Mouse (Mus musculus): Measurements from ENCODE around the gene Pbld2.

DNA sequence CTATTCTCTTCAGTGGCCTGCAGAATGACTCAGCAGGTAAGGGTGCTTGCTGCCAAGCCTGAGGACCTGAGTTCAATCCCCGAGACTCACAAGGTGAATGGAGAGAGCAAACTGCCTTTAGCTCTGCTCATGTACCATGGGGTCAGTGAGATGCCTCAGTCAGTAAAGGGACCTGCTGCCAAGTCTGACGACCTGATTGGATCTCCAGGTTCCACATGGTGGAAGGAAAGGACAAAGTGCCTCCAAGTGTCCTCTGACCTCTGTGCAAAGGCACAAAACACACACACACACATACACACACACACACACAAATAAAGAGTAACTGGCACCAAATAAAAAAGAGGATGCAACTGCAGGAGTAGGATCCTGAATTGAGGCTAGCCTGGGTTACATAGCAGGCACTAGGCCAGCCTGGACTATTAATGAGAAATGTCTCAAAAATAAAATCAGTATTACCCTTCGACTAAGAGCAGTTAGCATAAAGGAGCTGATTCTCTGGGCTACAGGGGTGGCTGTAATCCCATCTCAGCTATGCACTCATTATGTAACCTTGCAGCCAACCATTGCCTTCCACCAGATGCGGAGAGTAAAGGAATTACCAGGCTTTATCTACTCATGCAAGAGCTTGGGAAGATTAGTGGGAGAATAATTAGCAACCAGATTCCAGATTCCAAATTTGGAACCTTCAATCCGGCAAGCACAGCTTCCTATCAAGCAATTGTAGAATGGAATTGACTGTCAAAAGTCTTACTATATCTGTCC is 15.9 kb downstream of the Pbld2 start:
- TF ChIP-seq JUND (IDR thresholded peaks at IDR 0.05; ENCODE audit: low read depth, low read length) = no peak
- TF ChIP-seq ZNF384 (IDR thresholded peaks at IDR 0.05; ENCODE audit: low read depth, low read length) = no peak
- TF ChIP-seq GATA1 (IDR thresholded peaks at IDR 0.05; ENCODE audit: low read depth, low read length) = no peak
- TF ChIP-seq CTCF (IDR thresholded peaks at IDR 0.05 in 2 of 3, conservative IDR thresholded peaks at IDR 0.05 in 1 of 3; ENCODE audit: control insufficient read depth in 1 of 3, insufficient read depth in 1 of 3, low read depth in 2 of 3, low read length in 3 of 3, poor library complexity in 1 of 3, severe bottlenecking in 1 of 3) = no peak
- no peak for TF ChIP-seq POLR2A (IDR thresholded peaks at IDR 0.05; ENCODE audit: control insufficient read depth in 1 of 2, insufficient read depth in 1 of 2, low read depth in 1 of 2, low read length in 2 of 2, poor library complexity in 1 of 2)
- TF ChIP-seq EP300 (IDR thresholded peaks at IDR 0.05; ENCODE audit: low read depth in 1 of 2, low read length in 2 of 2) = no peak
- no peak for TF ChIP-seq CHD2 (IDR thresholded peaks at IDR 0.05; ENCODE audit: low read length)
- no peak for TF ChIP-seq TCF12 (IDR thresholded peaks at IDR 0.05; ENCODE audit: low read depth, low read length)
- TF ChIP-seq MAZ (IDR thresholded peaks at IDR 0.05; ENCODE audit: low read depth, low read length) = no peak
- no peak for TF ChIP-seq TAL1 (IDR thresholded peaks at IDR 0.05; ENCODE audit: low read length)

Measured in MEL (cell line).